Mouse (Mus musculus) myocyte (in vitro differentiated cells): ENCODE measurements around the gene Keap1.

Experiments
- MAX ChIP-seq: IDR thresholded peaks from one replicate; pipeline ENCODE4 v1.6.1; 2011; ENCODE audit warnings: low read depth, mild to moderate bottlenecking, control low read depth
- POLR2A ChIP-seq: IDR thresholded peaks from one replicate; pipeline ENCODE4 v1.6.1; 2011; ENCODE audit warnings: low read depth, mild to moderate bottlenecking, control low read depth, moderate library complexity; ENCODE audit not compliant: insufficient read length

DNA sequence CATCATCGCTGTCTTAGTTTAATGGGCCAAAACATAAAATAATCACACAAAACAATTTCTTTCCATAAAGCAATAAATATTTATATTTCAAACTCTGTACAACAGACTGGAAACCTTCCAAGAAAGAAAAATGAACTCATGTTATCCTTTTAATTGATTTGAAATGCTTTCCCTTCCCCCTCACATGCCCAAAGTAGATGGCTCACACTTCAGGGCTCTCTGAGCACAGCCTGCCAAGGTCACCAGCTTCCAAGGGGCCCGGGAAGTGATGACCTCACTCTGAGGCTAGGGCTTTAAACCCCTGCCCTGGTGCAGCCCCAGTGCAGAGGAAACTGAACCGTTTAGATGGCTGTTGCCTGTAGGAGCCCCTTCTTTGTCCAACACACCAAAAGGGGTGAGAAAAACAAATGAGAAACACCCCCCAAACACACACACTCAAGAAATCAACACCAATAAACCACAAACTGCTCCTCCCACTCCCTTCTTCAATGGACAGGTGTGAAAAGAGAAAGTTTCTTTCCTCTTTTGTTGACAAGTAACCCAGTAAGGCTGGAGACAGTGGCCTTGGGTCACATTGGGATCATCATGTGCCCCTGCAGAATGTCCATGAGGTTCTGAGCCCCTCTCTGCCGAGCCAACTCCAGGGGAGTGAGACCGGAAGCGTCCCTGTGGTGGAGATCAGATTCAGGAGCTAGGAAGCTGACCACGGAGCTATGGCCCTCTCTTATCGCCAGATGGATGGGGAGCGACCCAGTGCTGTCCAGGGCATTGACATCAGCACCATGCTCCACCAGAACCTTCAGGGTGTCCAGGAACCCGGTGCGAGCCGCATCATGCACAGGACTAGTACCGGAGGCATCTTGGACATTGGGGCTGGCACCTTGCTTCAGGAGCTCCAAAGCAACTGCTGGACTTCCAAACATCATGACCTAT, 49.5 kb upstream of the Keap1 start:
- TF ChIP-seq POLR2A (no peak), MAX (no peak)
